In the genomic region with DNA sequence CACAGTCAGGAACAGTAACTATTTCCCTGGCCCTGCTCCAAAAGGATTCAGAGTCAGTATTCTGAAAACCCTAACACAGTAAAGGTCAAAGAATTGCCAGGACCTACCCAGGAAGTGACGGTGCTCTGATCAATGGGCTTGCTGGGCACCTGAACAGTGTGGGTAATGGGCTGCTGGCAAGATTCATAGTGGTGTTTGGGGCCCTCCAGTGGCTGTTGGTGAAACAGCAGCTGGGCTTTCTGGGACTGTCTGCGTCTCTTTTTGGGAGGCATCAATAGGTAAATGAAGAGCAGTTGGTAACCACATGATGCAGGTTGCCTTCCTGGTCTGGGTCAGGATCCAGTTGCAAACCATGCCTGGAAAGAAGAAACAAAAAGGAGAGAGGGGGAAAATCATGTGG, we compare ENCODE assay signal across 1 mouse cellular context.
TF ChIP-seq lines count a peak whose summit lies in the region.

No protein-coding gene starts in this region.

TF ChIP-seq in MEL, 35 proteins besides CTCF, POLR2A, EP300 and RAD21 (continued from another document):
- 0 out of 2 replicates have a peak, but pooled peaks have one; percentile 36 for TF ChIP-seq SIN3A (IDR thresholded peaks at IDR 0.05; ENCODE audit: low read length)
- TF ChIP-seq ZC3H11A (IDR thresholded peaks at IDR 0.05; ENCODE audit: low read depth, low read length), result peak; percentile 42
- TF ChIP-seq MYB (IDR thresholded peaks at IDR 0.05; ENCODE audit: low read depth, low read length), result no peak
- no peak for TF ChIP-seq MXI1 (IDR thresholded peaks at IDR 0.05; ENCODE audit: low read depth, low read length)
TF ChIP-seq in MEL: peak in this region for 3.
